Mouse (Mus musculus): ENCODE results near the gene Scn2a. TPM values are rescaled to one million over a fixed set of nuclear protein-coding genes. Genes with fewer than 3 reads are reported as not detected.

Scn2a gene
- polyA plus RNA-seq, 1 experiment, result 91.0 TPM

GRCm38 (mm10) chr2:65700246-65700645 lies 79.7 kb downstream of the Scn2a start:
- DNase-seq, result peak; percentile 32 to 50
- H3K27ac ChIP-seq (ENCODE audit: insufficient read depth, low read length), result no peak overlapping the region
- TF ChIP-seq CTCF (IDR thresholded peaks at IDR 0.05; ENCODE audit: borderline replicate concordance, insufficient read depth, low read depth, low read length) (no peak), POLR2A (IDR thresholded peaks at IDR 0.05; ENCODE audit: borderline replicate concordance, insufficient read depth, low read length) (no peak)
- WGBS, result 98% methylated on average over 1 of the region's 1 CpGs
- H3K4me3 ChIP-seq (replicated peaks; ENCODE audit: insufficient read depth, low read depth, low read length), result no peak overlapping the region
- peaks cover 4% of the 10 kb centered on the region for H3K4me1 ChIP-seq (ENCODE audit: control insufficient read depth, insufficient read depth, low read length)
- no peaks in the 10 kb centered on the region for H3K27me3 ChIP-seq (ENCODE audit: control insufficient read depth, insufficient read depth, low read length)

- DNase-seq, result no peak
These were observed 80.6 kb downstream of the Scn2a start for GRCm38 (mm10) chr2:65701175-65701574.

GRCm38 (mm10) chr2:65722219-65722800 lies 101.7 kb downstream of the Scn2a start:
- Histone ChIP-seq H3K4me1 (ENCODE audit: control insufficient read depth, insufficient read depth, low read length) (no peaks in the 10 kb centered on the region), H3K27me3 (ENCODE audit: control insufficient read depth, insufficient read depth, low read length) (no peaks in the 10 kb centered on the region), H3K27ac (ENCODE audit: insufficient read depth, low read length) (no peak overlapping the region), H3K4me3 (replicated peaks; ENCODE audit: insufficient read depth, low read depth, low read length) (no peak overlapping the region)
- WGBS, result 95% methylated on average over 6 of the region's 6 CpGs
- DNase-seq, result no peak
- TF ChIP-seq POLR2A (IDR thresholded peaks at IDR 0.05; ENCODE audit: borderline replicate concordance, insufficient read depth, low read length), result no peak
- no peak for TF ChIP-seq CTCF (IDR thresholded peaks at IDR 0.05; ENCODE audit: borderline replicate concordance, insufficient read depth, low read depth, low read length)

More at GRCm38 (mm10) chr2:65701175-65701574, 80.6 kb downstream of the Scn2a start:
- Histone ChIP-seq H3K27me3 (ENCODE audit: control insufficient read depth, insufficient read depth, low read length) (no peaks in the 10 kb centered on the region), H3K27ac (ENCODE audit: insufficient read depth, low read length) (no peak overlapping the region), H3K4me1 (ENCODE audit: control insufficient read depth, insufficient read depth, low read length) (peaks cover 4% of the 10 kb centered on the region), H3K4me3 (replicated peaks; ENCODE audit: insufficient read depth, low read depth, low read length) (no peak overlapping the region)
- TF ChIP-seq CTCF (IDR thresholded peaks at IDR 0.05; ENCODE audit: borderline replicate concordance, insufficient read depth, low read depth, low read length) (no peak), POLR2A (IDR thresholded peaks at IDR 0.05; ENCODE audit: borderline replicate concordance, insufficient read depth, low read length) (no peak)
- WGBS, result 84% methylated on average over 3 of the region's 3 CpGs

DNA sequence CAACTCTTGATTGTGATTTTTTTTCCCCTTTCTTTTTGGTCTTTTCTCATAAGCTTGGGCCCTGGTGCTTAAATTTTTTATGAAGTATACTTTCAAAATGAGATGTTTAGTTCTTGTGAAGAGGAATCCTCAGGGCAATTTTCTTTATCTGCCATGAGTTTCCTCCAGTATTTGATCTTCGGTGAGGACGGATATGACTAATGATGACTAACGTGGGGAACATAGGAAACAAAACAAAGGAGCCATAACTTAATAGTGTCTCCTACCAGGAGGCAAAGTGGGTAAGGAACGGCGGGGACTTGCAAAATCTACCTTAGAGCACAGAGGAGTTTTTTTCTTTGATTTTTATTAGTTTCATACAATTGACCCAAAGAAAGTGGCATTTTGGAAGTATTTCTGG lies 124.8 kb downstream of the Scn2a start:
- TF ChIP-seq POLR2A (IDR thresholded peaks at IDR 0.05; ENCODE audit: borderline replicate concordance, insufficient read depth, low read length) (no peak), CTCF (IDR thresholded peaks at IDR 0.05; ENCODE audit: borderline replicate concordance, insufficient read depth, low read depth, low read length) (no peak)
- WGBS, result 85% methylated on average over 5 of the region's 5 CpGs
- Histone ChIP-seq H3K4me3 (replicated peaks; ENCODE audit: insufficient read depth, low read depth, low read length) (no peak overlapping the region), H3K27me3 (ENCODE audit: control insufficient read depth, insufficient read depth, low read length) (no peaks in the 10 kb centered on the region), H3K27ac (ENCODE audit: insufficient read depth, low read length) (no peak overlapping the region), H3K4me1 (ENCODE audit: control insufficient read depth, insufficient read depth, low read length) (no peaks in the 10 kb centered on the region)
- DNase-seq, result no peak

- WGBS, result 86% methylated on average over 7 of the region's 7 CpGs
These were observed 161.9 kb downstream of the Scn2a start for GRCm38 (mm10) chr2:65782442-65782841.

DNA sequence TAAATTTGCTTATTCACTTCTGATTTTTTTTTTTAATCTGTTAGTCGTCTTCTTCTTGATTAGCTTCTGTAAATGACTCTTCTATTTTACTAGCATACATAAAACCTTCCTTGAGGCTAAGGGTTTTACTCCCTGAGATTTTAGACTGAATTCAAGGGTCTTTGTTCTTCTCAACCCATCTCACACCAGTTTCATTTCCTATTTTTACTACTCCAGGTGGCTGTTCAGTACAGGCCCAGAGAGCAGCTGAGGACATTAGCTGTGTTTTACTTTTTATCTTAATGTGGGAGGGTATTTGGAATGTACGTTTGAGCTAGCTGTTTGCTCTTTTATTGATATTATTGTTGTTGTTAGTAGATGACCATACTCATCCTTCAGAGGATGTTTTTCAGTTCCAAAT lies 162.8 kb downstream of the Scn2a start:
- 88% methylated on average over 2 of the region's 2 CpGs for WGBS
- H3K27me3 ChIP-seq (ENCODE audit: control insufficient read depth, insufficient read depth, low read length), result no peaks in the 10 kb centered on the region
- no peak for DNase-seq

More at GRCm38 (mm10) chr2:65782442-65782841, 161.9 kb downstream of the Scn2a start:
- Histone ChIP-seq H3K4me3 (replicated peaks; ENCODE audit: insufficient read depth, low read depth, low read length) (no peak overlapping the region), H3K27ac (ENCODE audit: insufficient read depth, low read length) (no peak overlapping the region), H3K4me1 (ENCODE audit: control insufficient read depth, insufficient read depth, low read length) (no peaks in the 10 kb centered on the region), H3K27me3 (ENCODE audit: control insufficient read depth, insufficient read depth, low read length) (no peaks in the 10 kb centered on the region)
- TF ChIP-seq CTCF (IDR thresholded peaks at IDR 0.05; ENCODE audit: borderline replicate concordance, insufficient read depth, low read depth, low read length) (no peak), POLR2A (IDR thresholded peaks at IDR 0.05; ENCODE audit: borderline replicate concordance, insufficient read depth, low read length) (no peak)
- no peak for DNase-seq

DNA sequence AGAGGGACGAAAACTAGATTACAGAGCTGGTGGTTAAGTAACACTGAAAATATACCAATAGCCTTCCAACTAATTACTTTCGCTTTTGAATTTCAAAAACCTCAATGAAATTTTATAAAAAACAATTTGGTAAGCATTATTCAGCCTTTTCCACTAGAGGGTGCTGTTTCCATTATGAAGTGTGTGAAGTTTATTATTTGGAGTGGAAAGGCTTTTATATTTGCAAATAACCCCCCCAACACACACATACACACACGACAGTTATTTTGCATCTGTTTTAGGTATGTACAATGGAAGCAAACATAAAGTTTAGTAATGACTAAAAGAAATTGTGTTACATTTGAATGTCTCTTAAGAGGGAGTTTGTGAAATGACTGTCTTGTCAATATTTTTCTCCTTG lies 171.9 kb downstream of the Scn2a start:
- no peaks in the 10 kb centered on the region for H3K4me1 ChIP-seq (ENCODE audit: control insufficient read depth, insufficient read depth, low read length)
- 12% methylated on average over 3 of the region's 3 CpGs for WGBS
- no peak overlapping the region for H3K4me3 ChIP-seq (replicated peaks; ENCODE audit: insufficient read depth, low read depth, low read length)
- no peaks in the 10 kb centered on the region for H3K27me3 ChIP-seq (ENCODE audit: control insufficient read depth, insufficient read depth, low read length)
- no peak overlapping the region for H3K27ac ChIP-seq (ENCODE audit: insufficient read depth, low read length)
- no peak for TF ChIP-seq POLR2A (IDR thresholded peaks at IDR 0.05; ENCODE audit: borderline replicate concordance, insufficient read depth, low read length)
- peak; percentile 19; the same call in 1 of the 2 replicates for TF ChIP-seq CTCF (IDR thresholded peaks at IDR 0.05; ENCODE audit: borderline replicate concordance, insufficient read depth, low read depth, low read length)
- peak in 1 of 2 experiments; percentile 20 for DNase-seq

More for the DNA sequence above, 162.8 kb downstream of the Scn2a start:
- Histone ChIP-seq H3K27ac (ENCODE audit: insufficient read depth, low read length) (no peak overlapping the region), H3K4me3 (replicated peaks; ENCODE audit: insufficient read depth, low read depth, low read length) (no peak overlapping the region), H3K4me1 (ENCODE audit: control insufficient read depth, insufficient read depth, low read length) (no peaks in the 10 kb centered on the region)
- TF ChIP-seq POLR2A (IDR thresholded peaks at IDR 0.05; ENCODE audit: borderline replicate concordance, insufficient read depth, low read length), result no peak
- TF ChIP-seq CTCF (IDR thresholded peaks at IDR 0.05; ENCODE audit: borderline replicate concordance, insufficient read depth, low read depth, low read length), result no peak

DNA sequence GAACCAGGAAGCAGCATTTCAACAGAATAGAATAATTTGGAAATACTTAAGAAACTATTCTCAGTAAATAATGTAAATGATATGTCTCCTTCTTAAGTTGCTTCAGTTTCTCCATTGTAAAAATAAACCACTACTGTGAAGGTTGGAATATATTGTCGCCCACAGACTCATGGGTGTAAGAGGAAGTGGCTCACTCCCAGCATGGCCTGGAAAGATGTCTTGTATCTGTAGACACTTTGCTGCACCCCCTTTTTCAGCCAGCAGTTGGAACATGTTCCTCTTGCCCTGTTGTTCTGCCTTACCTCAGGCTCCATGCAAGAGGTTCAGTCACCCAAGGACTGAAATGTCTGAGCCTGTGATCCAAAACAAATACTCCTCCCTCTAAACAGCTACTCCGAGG lies 173.0 kb downstream of the Scn2a start:
- no peak overlapping the region for H3K27ac ChIP-seq (ENCODE audit: insufficient read depth, low read length)
- no peaks in the 10 kb centered on the region for H3K4me1 ChIP-seq (ENCODE audit: control insufficient read depth, insufficient read depth, low read length)
- no peak overlapping the region for H3K4me3 ChIP-seq (replicated peaks; ENCODE audit: insufficient read depth, low read depth, low read length)
- DNase-seq, result no peak
- TF ChIP-seq POLR2A (IDR thresholded peaks at IDR 0.05; ENCODE audit: borderline replicate concordance, insufficient read depth, low read length) (no peak), CTCF (IDR thresholded peaks at IDR 0.05; ENCODE audit: borderline replicate concordance, insufficient read depth, low read depth, low read length) (no peak)
- WGBS, result 96% methylated on average over 2 of the region's 2 CpGs
- no peaks in the 10 kb centered on the region for H3K27me3 ChIP-seq (ENCODE audit: control insufficient read depth, insufficient read depth, low read length)

Measured in cerebellum, adult 2 months (tissue).